Mouse (Mus musculus): ENCODE results near the gene B4galnt2.
A peak's percentile ranks its signal among the peaks of the same experiment; 100 is the strongest.
"Not testable (repeated sequence)": the region's sequence is repeated elsewhere in the genome, so short reads cannot be mapped to it uniquely, and the experiment has no call there.

Gene B4galnt2

GRCm38 (mm10) chr11:95890462-95891051 lies 24.1 kb downstream of the B4galnt2 start:
- DNase-seq: no peak

- not testable (repeated sequence) for DNase-seq
These were observed 34.8 kb downstream of the B4galnt2 start for GRCm38 (mm10) chr11:95879861-95880260.

- DNase-seq: no peak
These were observed 38.4 kb downstream of the B4galnt2 start for GRCm38 (mm10) chr11:95876296-95876695.

- no peak for DNase-seq
These were observed 38.9 kb downstream of the B4galnt2 start for GRCm38 (mm10) chr11:95875804-95876203.

- no peak for DNase-seq
These were observed 44.7 kb downstream of the B4galnt2 start for GRCm38 (mm10) chr11:95869918-95870470.

GRCm38 (mm10) chr11:95869442-95869841 lies 45.2 kb downstream of the B4galnt2 start:
- DNase-seq: no peak

- DNase-seq: peak; percentile 29
These were observed 53.3 kb downstream of the B4galnt2 start for GRCm38 (mm10) chr11:95861397-95861796.

- no peak for DNase-seq
These were observed 54.6 kb downstream of the B4galnt2 start for GRCm38 (mm10) chr11:95860071-95860490.

- no peak for DNase-seq
These were observed 55.2 kb downstream of the B4galnt2 start for GRCm38 (mm10) chr11:95859468-95859855.

- DNase-seq: peak; percentile 98
These were observed 55.9 kb downstream of the B4galnt2 start for GRCm38 (mm10) chr11:95858528-95859467.

- DNase-seq: no peak
These were observed 56.8 kb downstream of the B4galnt2 start for GRCm38 (mm10) chr11:95857716-95858527.

- DNase-seq: peak; percentile 52
These were observed 57.4 kb downstream of the B4galnt2 start for GRCm38 (mm10) chr11:95857306-95857705.

GRCm38 (mm10) chr11:95853684-95854083 lies 61.0 kb downstream of the B4galnt2 start:
- peak; percentile 48 for DNase-seq

- DNase-seq: no peak
These were observed 63.8 kb downstream of the B4galnt2 start for GRCm38 (mm10) chr11:95850898-95851297.

GRCm38 (mm10) chr11:95844935-95845334 lies 69.8 kb downstream of the B4galnt2 start:
- no peak for DNase-seq

GRCm38 (mm10) chr11:95843421-95843950 lies 71.2 kb downstream of the B4galnt2 start:
- DNase-seq: no peak

- no peak for DNase-seq
These were observed 71.7 kb downstream of the B4galnt2 start for GRCm38 (mm10) chr11:95842953-95843352.

- no peak for DNase-seq
These were observed 72.5 kb downstream of the B4galnt2 start, which contains the start of gene Abi3 for GRCm38 (mm10) chr11:95842074-95842681. Gene Abi3 (minus strand): TSS chr11:95842476.

- DNase-seq: no peak
These were observed 73.2 kb downstream of the B4galnt2 start for GRCm38 (mm10) chr11:95841498-95841830.

- DNase-seq: no peak
These were observed 73.8 kb downstream of the B4galnt2 start for GRCm38 (mm10) chr11:95840694-95841497.

Measured in cerebellum, adult 11-12 months (tissue).